Mouse (Mus musculus): ENCODE results near the gene Elof1.

GRCm38 (mm10) chr9:22143108-22144037 is 26.4 kb upstream of the Elof1 start:
- TF ChIP-seq CTCF (IDR thresholded peaks at IDR 0.05; ENCODE audit: low read depth) (peak; percentile 98), EP300 (optimal IDR thresholded peaks at IDR 0.05) (no peak)

Measured in stomach, postnatal 0 days (tissue).